Mouse (Mus musculus) limb, embryonic 11.5 days (tissue): ENCODE results near the gene Acss1. TPM values are rescaled to one million over a fixed set of nuclear protein-coding genes. Genes with fewer than 3 reads are reported as not detected.

ENCODE experiments used
- ATAC-seq: fragments of 200-750 bp; cut with Nextera tagmentation; 2 replicates; pipeline ENCODE4 v1.8.0; 2017; ENCODE audit warnings: low read depth; ENCODE audit not compliant: insufficient number of reproducible peaks, low FRiP score, low TSS enrichment
- DNase-seq: peaks from one replicate; pipeline ENCODE4 v3.0.0-alpha.2; 2015; ENCODE audit warnings: low spot score
- H3K27ac ChIP-seq: fragments of 300-500 bp; sonication (generic); replicated peaks from 2 replicates; pipeline ENCODE4 v1.5.1; 2014; ENCODE audit warnings: low read depth, mild to moderate bottlenecking, low read length
- H3K27me3 ChIP-seq: fragments of 300-500 bp; sonication (generic); 2 replicates; pipeline ENCODE4 v1.6.1; 2014; ENCODE audit warnings: mild to moderate bottlenecking, low read length, mixed read lengths; ENCODE audit not compliant: control insufficient read depth, insufficient read depth
- H3K36me3 ChIP-seq: fragments of 300-500 bp; sonication (generic); 2 replicates; pipeline ENCODE4 v1.6.1; 2014; ENCODE audit warnings: mild to moderate bottlenecking, low read length, moderate library complexity, mixed read lengths; ENCODE audit not compliant: control insufficient read depth, insufficient read depth
- H3K4me1 ChIP-seq: fragments of 300-500 bp; sonication (generic); 2 replicates; pipeline ENCODE4 v1.6.1; 2014; ENCODE audit warnings: low read length, mixed read lengths; ENCODE audit not compliant: control insufficient read depth, insufficient read depth
- H3K4me2 ChIP-seq: fragments of 300-500 bp; sonication (generic); 2 replicates; pipeline ENCODE4 v1.6.1; 2014; ENCODE audit warnings: low read depth, mild to moderate bottlenecking, moderate library complexity; ENCODE audit not compliant: severe bottlenecking
- H3K4me3 ChIP-seq: fragments of 300-500 bp; sonication (generic); 2 replicates; pipeline ENCODE4 v1.5.1; 2014; ENCODE audit warnings: low read depth, low read length
- H3K9ac ChIP-seq: fragments of 300-500 bp; sonication (generic); 2 replicates; pipeline ENCODE4 v1.6.1; 2014; ENCODE audit warnings: mild to moderate bottlenecking, low read length
- H3K9me3 ChIP-seq: fragments of 300-500 bp; sonication (generic); 2 replicates; pipeline ENCODE4 v1.6.1; 2016; ENCODE audit warnings: low read length; ENCODE audit not compliant: control insufficient read depth
- WGBS: fragments of 180-500 bp; shearing (Covaris S2); extraction: QIAGEN DNeasy Blood & Tissue Kit; methylation state at CpG from one replicate; pipeline ENCODE4 v1.1.7; 2014; 5-methylcytosine and 5-hydroxymethylcytosine counted together
- polyA plus RNA-seq: library from polyadenylated mRNA; unstranded; fragments of >200 nt; fragmentation: Nextera tagmentation; extraction: Ambion mirVana; gene quantifications from 2 replicates; pipeline ENCODE4 v1.2.1, GENCODE M21; 2014

Acss1 gene
- polyA plus RNA-seq, 1 experiment from 2014 or later, result 4.2 TPM

DNA sequence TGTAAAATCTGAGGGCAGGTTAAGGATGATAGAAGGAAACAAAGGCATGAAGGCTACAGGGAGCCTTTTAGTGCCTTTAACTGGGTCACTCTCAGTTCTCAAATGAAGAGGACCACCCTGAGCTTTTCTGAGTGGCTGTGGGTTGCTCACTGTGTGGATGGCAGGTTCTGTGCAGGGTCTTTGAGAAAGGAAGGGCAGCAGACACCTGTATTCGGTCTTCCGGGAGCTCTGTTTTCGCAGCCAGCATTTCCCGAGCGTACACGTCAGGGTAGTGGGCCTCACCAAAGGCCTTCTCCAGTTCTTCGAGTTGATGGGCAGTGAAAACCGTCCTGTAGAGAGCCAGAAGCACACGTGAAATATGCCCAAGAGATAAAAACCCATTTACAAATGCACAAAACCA lies 17.1 kb upstream of the Acss1 start:
- Histone ChIP-seq H3K4me1 (no peaks in the 10 kb centered on the region), H3K9ac (no peak overlapping the region), H3K36me3 (no peaks in the 10 kb centered on the region), H3K9me3 (no peaks in the 10 kb centered on the region), H3K27ac (no peak overlapping the region), H3K4me3 (no peak overlapping the region), H3K27me3 (peaks cover 27% of the 10 kb centered on the region), H3K4me2 (no peak overlapping the region)
- DNase-seq (no peak), ATAC-seq (no peak)
- 92% methylated on average over 9 of the region's 9 CpGs for WGBS

DNA sequence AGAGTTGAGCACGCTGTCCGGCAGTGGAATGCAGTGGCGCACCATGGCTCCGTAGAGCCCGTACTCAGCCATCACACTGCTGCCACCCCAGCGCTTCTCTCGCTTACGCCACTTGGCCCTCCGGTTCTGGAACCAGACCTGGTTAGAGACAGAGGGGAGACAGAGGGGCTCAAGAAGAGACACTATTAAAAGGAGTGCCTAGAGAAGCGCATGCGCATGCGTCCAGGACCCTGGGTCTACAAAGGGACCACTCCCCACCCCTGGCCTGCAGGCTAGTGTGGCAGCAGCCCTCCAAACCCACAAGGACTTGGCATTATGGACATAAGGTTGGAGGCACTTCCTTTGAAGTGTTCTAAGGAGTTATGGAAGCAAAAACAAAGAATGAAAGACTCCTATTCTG lies 16.2 kb upstream of the Acss1 start:
- WGBS, result 84% methylated on average over 12 of the region's 12 CpGs
- DNase-seq, result no peak

GRCm38 (mm10) chr2:150681581-150681980 lies 13.3 kb upstream of the Acss1 start:
- no peak overlapping the region for H3K4me2 ChIP-seq
- no peak overlapping the region for H3K4me3 ChIP-seq
- no peaks in the 10 kb centered on the region for H3K36me3 ChIP-seq
- whole genome bisulfite sequencing, result 64% methylated on average over 4 of the region's 4 CpGs
- DNase-seq, result no peak
- no peak overlapping the region for H3K9ac ChIP-seq
- no peaks in the 10 kb centered on the region for H3K4me1 ChIP-seq
- H3K27ac ChIP-seq, result no peak overlapping the region
- H3K9me3 ChIP-seq, result no peaks in the 10 kb centered on the region
- no peaks in the 10 kb centered on the region for H3K27me3 ChIP-seq
- no peak for ATAC-seq

More for the DNA sequence above, 16.2 kb upstream of the Acss1 start:
- H3K9ac ChIP-seq, result no peak overlapping the region
- no peaks in the 10 kb centered on the region for H3K4me1 ChIP-seq
- H3K36me3 ChIP-seq, result no peaks in the 10 kb centered on the region
- ATAC-seq, result no peak
- no peaks in the 10 kb centered on the region for H3K9me3 ChIP-seq
- H3K27ac ChIP-seq, result no peak overlapping the region
- H3K4me2 ChIP-seq, result no peak overlapping the region
- H3K27me3 ChIP-seq, result peaks cover 19% of the 10 kb centered on the region
- H3K4me3 ChIP-seq, result no peak overlapping the region

- peak; percentile 89 for DNase-seq
- Histone ChIP-seq H3K27ac (no peak overlapping the region), H3K9me3 (no peaks in the 10 kb centered on the region), H3K36me3 (no peaks in the 10 kb centered on the region), H3K4me1 (no peaks in the 10 kb centered on the region), H3K4me3 (no peak overlapping the region), H3K9ac (no peak overlapping the region), H3K4me2 (no peak overlapping the region), H3K27me3 (no peaks in the 10 kb centered on the region)
- WGBS, result 3% methylated on average over 3 of the region's 3 CpGs
- no peak for ATAC-seq
Measured at GRCm38 (mm10) chr2:150678392-150678791, 10.1 kb upstream of the Acss1 start.

DNA sequence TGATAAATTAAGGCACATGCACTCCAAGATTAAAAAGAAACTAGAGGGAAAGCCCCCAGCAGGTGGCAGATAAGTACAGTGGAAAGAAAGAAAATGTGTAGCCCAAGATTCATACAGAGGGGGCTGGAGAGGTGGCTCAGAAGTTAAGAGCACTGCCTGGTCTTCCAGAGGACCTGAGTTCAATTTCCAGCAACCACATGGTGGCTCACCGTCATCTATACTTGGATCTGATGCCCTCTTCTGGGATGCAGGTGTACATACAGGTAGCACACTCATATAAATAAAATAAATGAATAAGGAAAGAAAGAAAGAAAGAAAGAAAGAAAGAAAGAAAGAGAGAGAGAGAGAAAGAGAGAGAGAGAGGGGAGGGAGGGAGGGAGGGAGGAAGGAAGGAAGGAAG lies 7.2 kb upstream of the Acss1 start:
- no peaks in the 10 kb centered on the region for H3K4me1 ChIP-seq
- ATAC-seq, result no peak
- no peak for DNase-seq
- H3K4me3 ChIP-seq, result no peak overlapping the region
- H3K27ac ChIP-seq, result no peak overlapping the region
- no peak overlapping the region for H3K4me2 ChIP-seq
- WGBS, result 22% methylated on average over 1 of the region's 1 CpGs
- H3K9me3 ChIP-seq, result no peaks in the 10 kb centered on the region
- H3K27me3 ChIP-seq, result no peaks in the 10 kb centered on the region
- no peak overlapping the region for H3K9ac ChIP-seq
- H3K36me3 ChIP-seq, result no peaks in the 10 kb centered on the region

GRCm38 (mm10) chr2:150674900-150675299 lies 6.6 kb upstream of the Acss1 start:
- 11% methylated on average over 2 of the region's 2 CpGs for WGBS
- ATAC-seq (peak; percentile 50), DNase-seq (peak; percentile 78)
- H3K27ac ChIP-seq, result no peak overlapping the region
- H3K9ac ChIP-seq, result no peak overlapping the region
- no peak overlapping the region for H3K4me3 ChIP-seq
- no peak overlapping the region for H3K4me2 ChIP-seq
- H3K4me1 ChIP-seq, result no peaks in the 10 kb centered on the region
- H3K27me3 ChIP-seq, result no peaks in the 10 kb centered on the region
- no peaks in the 10 kb centered on the region for H3K36me3 ChIP-seq
- H3K9me3 ChIP-seq, result no peaks in the 10 kb centered on the region

DNA sequence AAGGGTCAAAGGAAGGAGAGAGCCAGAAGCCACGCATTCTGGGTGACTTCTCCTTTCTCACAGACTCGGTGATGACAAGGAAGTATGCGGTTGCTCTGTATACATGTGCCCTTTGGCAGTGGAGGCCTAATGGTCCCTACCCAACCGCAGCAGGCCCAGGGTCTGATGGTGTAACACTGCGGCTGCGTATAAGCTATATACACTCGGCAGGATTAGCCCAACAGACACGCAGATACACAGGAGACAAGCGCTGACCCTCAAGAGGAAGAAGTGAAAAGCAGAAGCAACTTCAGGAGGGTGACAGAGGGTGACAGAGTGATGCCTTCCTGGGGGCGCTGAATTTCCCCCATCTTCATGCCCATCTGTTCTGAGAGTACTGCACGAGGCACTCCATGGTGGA lies 5.6 kb upstream of the Acss1 start:
- 84% methylated on average over 11 of the region's 11 CpGs for WGBS
- Histone ChIP-seq H3K27ac (no peak overlapping the region), H3K27me3 (no peaks in the 10 kb centered on the region; the same call in 1 of the 2 replicates), H3K36me3 (no peaks in the 10 kb centered on the region), H3K4me2 (no peak overlapping the region), H3K9me3 (no peaks in the 10 kb centered on the region), H3K9ac (no peak overlapping the region), H3K4me1 (no peaks in the 10 kb centered on the region), H3K4me3 (no peak overlapping the region)
- DNase-seq, result no peak
- ATAC-seq, result no peak

- peaks cover 7% of the 10 kb centered on the region; the same call in 1 of the 2 replicates for H3K27me3 ChIP-seq
- H3K36me3 ChIP-seq, result no peaks in the 10 kb centered on the region
- no peak overlapping the region for H3K9ac ChIP-seq
- H3K9me3 ChIP-seq, result no peaks in the 10 kb centered on the region
- no peaks in the 10 kb centered on the region for H3K4me1 ChIP-seq
- WGBS, result 84% methylated on average over 8 of the region's 8 CpGs
- H3K4me3 ChIP-seq, result no peak overlapping the region
- no peak overlapping the region for H3K4me2 ChIP-seq
- no peak overlapping the region for H3K27ac ChIP-seq
- DNase-seq (no peak), ATAC-seq (no peak)
Measured at GRCm38 (mm10) chr2:150671609-150672290, 3.5 kb upstream of the Acss1 start.

DNA sequence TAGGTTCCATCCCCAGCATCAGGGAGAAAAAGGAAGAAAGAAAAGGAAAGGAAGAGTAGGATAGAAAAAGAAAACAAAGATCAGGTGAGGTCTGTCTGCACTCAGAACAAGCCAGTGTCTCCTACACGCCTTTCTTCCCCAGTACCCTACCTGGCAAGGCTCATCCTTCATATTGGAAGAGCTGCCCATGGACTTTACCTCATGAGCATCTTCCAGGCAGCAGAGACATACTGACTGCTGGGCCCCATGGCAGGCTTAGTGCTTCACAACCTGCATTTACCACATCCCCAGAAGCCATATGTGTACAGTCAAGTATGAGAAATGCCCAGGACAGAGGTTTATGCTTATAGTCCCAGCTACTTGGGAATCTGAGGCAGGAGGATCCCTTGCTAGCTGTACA lies 2.6 kb upstream of the Acss1 start:
- Histone ChIP-seq H3K4me3 (no peak overlapping the region), H3K36me3 (no peaks in the 10 kb centered on the region), H3K4me1 (no peaks in the 10 kb centered on the region), H3K4me2 (no peak overlapping the region), H3K9ac (no peak overlapping the region), H3K9me3 (no peaks in the 10 kb centered on the region), H3K27ac (no peak overlapping the region), H3K27me3 (peaks cover 9% of the 10 kb centered on the region)
- ATAC-seq (no peak), DNase-seq (no peak)
- 90% methylated on average over 1 of the region's 1 CpGs for WGBS
